Mouse (Mus musculus) kidney, embryonic 14.5 days (tissue): ENCODE results near the gene Scarb1. TPM values are rescaled to one million over a fixed set of nuclear protein-coding genes. Genes with fewer than 3 reads are reported as not detected.

Experiments
- ATAC-seq: fragments of 200-750 bp; cut with Nextera tagmentation; 2 replicates; pipeline ENCODE4 v1.8.0; 2017; ENCODE audit warnings: moderate number of reproducible peaks, mild to moderate bottlenecking, moderate TSS enrichment, moderate library complexity; ENCODE audit not compliant: low FRiP score, low TSS enrichment
- H3K27ac ChIP-seq: fragments of 300-500 bp; sonication (generic); 2 replicates; pipeline ENCODE4 v1.5.1; 2014; ENCODE audit warnings: low read depth, mild to moderate bottlenecking, low read length, moderate library complexity, mixed read lengths
- H3K27me3 ChIP-seq: fragments of 300-500 bp; sonication (generic); 2 replicates; pipeline ENCODE4 v1.6.1; 2014; ENCODE audit warnings: mild to moderate bottlenecking, low read length; ENCODE audit not compliant: control insufficient read depth, insufficient read depth
- H3K36me3 ChIP-seq: fragments of 300-500 bp; sonication (generic); 2 replicates; pipeline ENCODE4 v1.6.1; 2014; ENCODE audit warnings: low read length, mixed read lengths; ENCODE audit not compliant: control insufficient read depth, insufficient read depth
- H3K4me1 ChIP-seq: fragments of 300-500 bp; sonication (generic); 2 replicates; pipeline ENCODE4 v1.6.1; 2014; ENCODE audit warnings: low read length, mixed read lengths; ENCODE audit not compliant: control insufficient read depth, insufficient read depth
- H3K4me2 ChIP-seq: fragments of 300-500 bp; sonication (generic); replicated peaks from 2 replicates; pipeline ENCODE4 v1.6.1; 2014; ENCODE audit warnings: low read depth, mild to moderate bottlenecking, low read length
- H3K4me3 ChIP-seq: fragments of 300-500 bp; sonication (generic); 2 replicates; pipeline ENCODE4 v1.5.1; 2014; ENCODE audit warnings: mild to moderate bottlenecking, low read length
- H3K9ac ChIP-seq: fragments of 300-500 bp; sonication (generic); 2 replicates; pipeline ENCODE4 v1.6.1; 2014; ENCODE audit warnings: low read depth, mild to moderate bottlenecking, low read length, moderate library complexity
- H3K9me3 ChIP-seq: fragments of 300-500 bp; sonication (generic); 2 replicates; pipeline ENCODE4 v1.6.1; 2016; ENCODE audit warnings: low read length; ENCODE audit not compliant: control insufficient read depth
- WGBS: fragments of 180-500 bp; shearing (Covaris S2); extraction: QIAGEN DNeasy Blood & Tissue Kit; methylation state at CpG from one replicate; pipeline ENCODE4 v1.1.7; 2014; 5-methylcytosine and 5-hydroxymethylcytosine counted together
- polyA plus RNA-seq: library from polyadenylated mRNA; unstranded; fragments of >200 nt; fragmentation: Nextera tagmentation; extraction: Ambion mirVana; gene quantifications from 2 replicates; pipeline ENCODE4 v1.2.1, GENCODE M21; 2014

The Scarb1 gene
- polyA plus RNA-seq, 1 experiment from 2014 or later = 48.8 TPM

DNA sequence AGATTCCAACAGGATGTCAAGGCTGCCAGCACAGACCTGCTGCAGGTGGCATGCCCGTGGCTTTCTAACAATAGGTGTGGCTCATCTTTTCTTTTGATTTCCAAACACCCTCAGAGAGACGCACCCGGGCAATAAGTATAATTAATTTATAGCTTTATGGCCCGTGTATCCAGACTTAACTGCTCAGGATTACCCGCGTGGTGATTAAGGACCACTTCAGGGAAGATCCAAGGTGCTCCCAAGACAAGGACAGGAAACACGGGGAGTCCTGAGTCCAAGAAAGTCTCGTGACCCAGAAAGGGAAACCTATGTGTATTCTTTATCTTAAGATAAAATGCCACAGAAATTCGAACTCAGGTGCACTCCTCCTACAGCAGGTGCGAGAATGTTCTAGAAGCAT, 49.5 kb downstream of the Scarb1 start:
- Histone ChIP-seq H3K9ac (no peak overlapping the region), H3K4me2 (no peak overlapping the region), H3K4me1 (no peaks in the 10 kb centered on the region), H3K27me3 (no peaks in the 10 kb centered on the region), H3K9me3 (no peaks in the 10 kb centered on the region; the same call in 1 of the 2 replicates), H3K4me3 (no peak overlapping the region), H3K36me3 (peaks cover 16% of the 10 kb centered on the region; the same call in 1 of the 2 replicates), H3K27ac (no peak overlapping the region)
- ATAC-seq = no peak
- WGBS = 51% methylated on average over 10 of the region's 10 CpGs

DNA sequence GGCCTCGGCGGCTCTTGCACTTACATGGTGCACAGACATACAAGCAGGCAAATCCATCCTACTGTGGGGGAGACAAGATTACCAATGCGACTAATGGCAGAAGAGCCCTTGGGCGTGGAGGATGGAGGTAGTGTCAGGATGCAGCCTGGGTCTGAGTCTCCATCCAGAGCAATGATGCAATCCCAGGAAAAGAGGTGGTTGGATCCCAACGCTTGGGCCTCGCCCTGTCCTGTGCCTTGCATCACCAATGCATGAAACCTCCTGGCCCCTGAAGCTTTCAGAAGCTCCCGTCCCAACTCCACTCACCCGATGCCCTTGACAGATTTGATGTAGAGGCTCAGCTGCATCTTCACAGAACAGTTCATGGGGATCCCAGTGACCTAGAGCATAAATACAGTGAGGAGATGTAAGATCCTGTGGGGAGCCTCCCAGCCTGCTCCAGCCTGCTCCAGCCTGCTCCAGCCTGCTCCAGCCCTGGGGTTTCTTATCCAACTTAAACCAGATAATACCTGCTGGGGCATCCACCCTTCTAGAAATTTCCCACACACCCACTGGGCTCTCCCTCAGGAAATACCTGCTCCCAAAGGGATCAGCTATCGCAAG, 53.7 kb downstream of the Scarb1 start:
- ATAC-seq = no peak
- Histone ChIP-seq H3K27ac (no peak overlapping the region), H3K4me3 (no peak overlapping the region), H3K36me3 (peaks cover 8% of the 10 kb centered on the region; the same call in 1 of the 2 replicates), H3K4me1 (0 out of 2 replicates have a peak, but pooled peaks cover 5% of the 10 kb centered on the region), H3K9ac (no peak overlapping the region), H3K27me3 (no peaks in the 10 kb centered on the region), H3K9me3 (no peaks in the 10 kb centered on the region), H3K4me2 (no peak overlapping the region)
- WGBS = 89% methylated on average over 9 of the region's 9 CpGs

DNA sequence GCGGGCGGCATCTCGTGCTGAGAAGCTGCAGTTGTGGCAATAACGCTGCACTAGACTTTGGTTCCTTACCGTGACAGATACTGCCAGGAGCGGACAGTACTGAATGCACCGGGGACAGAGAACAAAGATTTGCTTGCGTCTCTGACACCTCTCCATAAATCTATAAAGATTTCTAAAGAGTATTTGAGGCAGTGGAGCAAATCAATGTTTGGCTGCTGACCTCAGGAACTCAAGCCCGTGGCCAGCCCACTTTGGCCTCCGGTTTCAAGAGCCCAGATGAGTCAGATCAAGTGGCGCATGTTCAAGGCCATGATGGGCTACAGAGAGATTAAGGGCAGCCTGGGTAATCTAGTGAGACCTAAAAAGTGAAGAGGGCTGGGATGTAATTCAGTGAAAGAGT, 54.8 kb downstream of the Scarb1 start:
- H3K27me3 ChIP-seq = no peaks in the 10 kb centered on the region
- no peak overlapping the region for H3K4me2 ChIP-seq
- H3K36me3 ChIP-seq = peaks cover 8% of the 10 kb centered on the region; the same call in 1 of the 2 replicates
- H3K4me1 ChIP-seq = 0 out of 2 replicates have a peak, but pooled peaks cover 5% of the 10 kb centered on the region
- H3K9me3 ChIP-seq = no peaks in the 10 kb centered on the region
- WGBS = 80% methylated on average over 11 of the region's 11 CpGs
- no peak overlapping the region for H3K9ac ChIP-seq
- H3K27ac ChIP-seq = no peak overlapping the region
- H3K4me3 ChIP-seq = no peak overlapping the region
- ATAC-seq = no peak

- Histone ChIP-seq H3K4me3 (peak overlapping the region; percentile 33), H3K9ac (peak overlapping the region; percentile 45), H3K27me3 (no peaks in the 10 kb centered on the region), H3K36me3 (peaks cover 5% of the 10 kb centered on the region; the same call in 1 of the 2 replicates), H3K4me1 (0 out of 2 replicates have a peak, but pooled peaks cover 5% of the 10 kb centered on the region), H3K4me2 (peak overlapping the region; percentile 46), H3K9me3 (no peaks in the 10 kb centered on the region), H3K27ac (no peak overlapping the region)
- 14% methylated on average over 35 of the region's 35 CpGs for WGBS
- peak; percentile 87 for ATAC-seq
These were observed 56.9 kb downstream of the Scarb1 start for GRCm38 (mm10) chr5:125283748-125284640.

DNA sequence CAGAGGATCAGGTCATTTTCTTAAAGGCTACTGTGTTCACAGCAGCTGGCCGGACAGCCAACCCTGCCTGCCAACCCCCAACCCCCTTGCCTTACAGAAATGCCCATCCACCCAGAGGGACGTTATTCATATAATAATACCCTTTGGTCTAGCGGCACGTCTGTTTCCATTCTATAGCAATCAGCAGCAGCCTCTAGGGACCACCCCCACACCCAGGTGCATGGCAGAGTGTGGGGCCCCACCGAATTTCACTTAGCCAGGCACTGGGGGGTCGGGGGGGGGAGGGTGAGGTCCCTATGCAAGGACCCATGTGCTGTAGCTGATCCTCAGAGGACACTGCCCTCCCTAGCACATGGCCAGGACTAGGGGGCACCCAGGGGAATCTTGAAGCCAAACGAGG, 61.7 kb downstream of the Scarb1 start:
- Histone ChIP-seq H3K27ac (no peak overlapping the region), H3K4me3 (no peak overlapping the region), H3K9me3 (no peaks in the 10 kb centered on the region), H3K36me3 (peaks cover 5% of the 10 kb centered on the region; the same call in 1 of the 2 replicates), H3K27me3 (no peaks in the 10 kb centered on the region), H3K4me1 (peaks cover 5% of the 10 kb centered on the region; the same call in 1 of the 2 replicates), H3K9ac (no peak overlapping the region; the same call in 1 of the 2 replicates), H3K4me2 (no peak overlapping the region)
- ATAC-seq = no peak
- 62% methylated on average over 7 of the region's 7 CpGs for WGBS

- Histone ChIP-seq H3K27ac (no peak overlapping the region), H3K27me3 (no peaks in the 10 kb centered on the region), H3K36me3 (peaks cover 5% of the 10 kb centered on the region; the same call in 1 of the 2 replicates), H3K4me1 (peaks cover 6% of the 10 kb centered on the region; the same call in 1 of the 2 replicates), H3K9me3 (no peaks in the 10 kb centered on the region), H3K9ac (no peak overlapping the region), H3K4me3 (no peak overlapping the region), H3K4me2 (no peak overlapping the region)
- no peak for ATAC-seq
- WGBS = 43% methylated on average over 6 of the region's 6 CpGs
These were observed 62.6 kb downstream of the Scarb1 start for GRCm38 (mm10) chr5:125278314-125278713.

- H3K4me3 ChIP-seq = no peak overlapping the region
- H3K4me2 ChIP-seq = no peak overlapping the region
- no peaks in the 10 kb centered on the region for H3K9me3 ChIP-seq
- ATAC-seq = no peak
- H3K36me3 ChIP-seq = peaks cover 5% of the 10 kb centered on the region; the same call in 1 of the 2 replicates
- 87% methylated on average over 6 of the region's 6 CpGs for WGBS
- no peaks in the 10 kb centered on the region for H3K27me3 ChIP-seq
- no peak overlapping the region for H3K9ac ChIP-seq
- peaks cover 6% of the 10 kb centered on the region; the same call in 1 of the 2 replicates for H3K4me1 ChIP-seq
- H3K27ac ChIP-seq = no peak overlapping the region
These were observed 63.6 kb downstream of the Scarb1 start for GRCm38 (mm10) chr5:125277313-125277712.

DNA sequence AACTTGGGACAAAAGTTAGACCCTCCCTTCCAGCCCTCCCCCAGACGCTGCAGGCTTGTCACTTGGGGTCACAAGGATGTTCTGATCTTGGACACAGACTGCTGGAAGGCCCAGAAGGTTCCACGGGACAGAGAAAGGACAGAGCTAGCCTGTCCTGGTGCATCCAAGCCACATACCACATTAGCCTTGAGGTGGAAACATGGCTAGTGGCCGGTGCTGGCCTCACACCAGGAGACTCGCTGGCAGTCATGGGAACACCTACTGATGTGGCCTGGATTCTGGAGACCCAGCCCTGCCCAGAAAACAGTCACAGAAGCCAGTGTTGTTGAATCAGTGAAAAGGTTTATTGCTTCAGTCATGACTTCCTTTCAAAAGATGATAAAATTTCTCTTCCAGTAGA, 64.1 kb downstream of the Scarb1 start:
- Histone ChIP-seq H3K36me3 (peaks cover 5% of the 10 kb centered on the region; the same call in 1 of the 2 replicates), H3K9me3 (no peaks in the 10 kb centered on the region), H3K27ac (no peak overlapping the region), H3K27me3 (no peaks in the 10 kb centered on the region), H3K4me1 (peaks cover 6% of the 10 kb centered on the region; the same call in 1 of the 2 replicates), H3K4me3 (no peak overlapping the region), H3K9ac (no peak overlapping the region), H3K4me2 (no peak overlapping the region)
- 91% methylated on average over 4 of the region's 4 CpGs for WGBS
- no peak for ATAC-seq
